Mouse (Mus musculus) ES-Bruce4 (cell line): ENCODE results near the gene Dnmbp.

ENCODE experiments used
- CTCF ChIP-seq: IDR thresholded peaks from one replicate; pipeline ENCODE4 v1.8.1; 2011; ENCODE audit warnings: low read depth, low read length
- POLR2A ChIP-seq: IDR thresholded peaks from one replicate; pipeline ENCODE4 v1.8.1; 2011; ENCODE audit warnings: low read length; ENCODE audit not compliant: insufficient read depth

- TF ChIP-seq POLR2A (no peak), CTCF (no peak)
Measured at GRCm38 (mm10) chr19:43811419-43811818, 128.6 kb downstream of the Dnmbp start.
